Comparison of ENCODE assay signal across 27 mouse cellular contexts in genomic region chr17:28058346-28058745, GRCm38 (mm10). TPM values are rescaled to one million over a fixed set of nuclear protein-coding genes. Genes with fewer than 3 reads are reported as not detected.
DNase-seq lines count a peak whose midpoint lies in the region; ATAC-seq and TF ChIP-seq lines count a peak whose summit lies in the region.
"Had no signal": no experiment of that assay in that cellular context is flagged by ENCODE, and none has a peak within 500 bp of the region (broad histone marks: within the 10 kb centered on the region; RNA-seq: fewer than 3 reads in every experiment).

No protein-coding gene starts in this region.

- H3K9ac ChIP-seq in lung, postnatal 0 days (replicated peaks; ENCODE audit: low read depth): no peak overlapping the region
- 0 out of 2 replicates have a peak overlapping the region, but pooled peaks have one; percentile 14 for H3K9ac ChIP-seq in midbrain, embryonic 13.5 days (replicated peaks)
- no peak overlapping the region for H3K9ac ChIP-seq in midbrain, embryonic 14.5 days (replicated peaks; ENCODE audit: low read length)
- H3K9ac ChIP-seq: embryonic facial prominence, embryonic 12.5 days; embryonic facial prominence, embryonic 15.5 days; forebrain, embryonic 12.5 days; heart, embryonic 13.5 days; hindbrain, embryonic 12.5 days; hindbrain, embryonic 15.5 days had no signal

- H3K4me1 ChIP-seq in lung, postnatal 0 days (ENCODE audit: insufficient read depth, low read depth, low read length): no peaks in the 10 kb centered on the region
- peaks cover 14% of the 10 kb centered on the region for H3K4me1 ChIP-seq in lung, adult 2 months (ENCODE audit: control insufficient read depth, insufficient read depth, low read length)
- H3K4me1 ChIP-seq in midbrain, embryonic 13.5 days (replicated peaks): peaks cover 2% of the 10 kb centered on the region; the same call in 1 of the 2 replicates
- H3K4me1 ChIP-seq in midbrain, embryonic 14.5 days (ENCODE audit: control insufficient read depth, insufficient read depth, low read length): no peaks in the 10 kb centered on the region
- H3K4me1 ChIP-seq: hindbrain, embryonic 15.5 days had no signal

- TF ChIP-seq CTCF in lung, postnatal 0 days (IDR thresholded peaks at IDR 0.05): peak; percentile 19; the same call in 1 of the 2 replicates
- TF ChIP-seq CTCF in lung, adult 2 months (IDR thresholded peaks at IDR 0.05; ENCODE audit: insufficient read depth, low read length): no peak

- no peaks in the 10 kb centered on the region for H3K9me3 ChIP-seq in lung, postnatal 0 days (ENCODE audit: low read length)
- no peaks in the 10 kb centered on the region for H3K9me3 ChIP-seq in midbrain, embryonic 13.5 days
- no peaks in the 10 kb centered on the region for H3K9me3 ChIP-seq in midbrain, embryonic 14.5 days (ENCODE audit: control insufficient read depth, low read length)
- H3K9me3 ChIP-seq: embryonic facial prominence, embryonic 12.5 days; embryonic facial prominence, embryonic 15.5 days; forebrain, embryonic 12.5 days; heart, embryonic 10.5 days; heart, embryonic 13.5 days; hindbrain, embryonic 12.5 days; hindbrain, embryonic 15.5 days had no signal

- TF ChIP-seq POLR2A in lung, adult 2 months (IDR thresholded peaks at IDR 0.05; ENCODE audit: borderline replicate concordance, extremely low read depth, low read depth, low read length): no peak

- peaks cover 38% of the 10 kb centered on the region for H3K36me3 ChIP-seq in lung, postnatal 0 days (ENCODE audit: insufficient read depth, low read length)
- peaks cover 87% of the 10 kb centered on the region for H3K36me3 ChIP-seq in midbrain, embryonic 13.5 days
- peaks cover 71% of the 10 kb centered on the region for H3K36me3 ChIP-seq in midbrain, embryonic 14.5 days (ENCODE audit: control insufficient read depth, insufficient read depth, low read length)

- H3K4me3 ChIP-seq in lung, postnatal 0 days (ENCODE audit: low read depth, low read length): no peak overlapping the region
- no peak overlapping the region for H3K4me3 ChIP-seq in lung, adult 2 months (replicated peaks; ENCODE audit: extremely low read depth, low read depth, low read length)
- H3K4me3 ChIP-seq in midbrain, embryonic 13.5 days (replicated peaks): no peak overlapping the region
- H3K4me3 ChIP-seq in midbrain, embryonic 14.5 days (replicated peaks; ENCODE audit: low read depth, low read length): no peak overlapping the region
- H3K4me3 ChIP-seq: embryonic facial prominence, embryonic 12.5 days; embryonic facial prominence, embryonic 15.5 days; forebrain, embryonic 12.5 days; heart, adult 2 months; heart, embryonic 10.5 days; heart, embryonic 13.5 days; hindbrain, embryonic 12.5 days; hindbrain, embryonic 15.5 days had no signal

- no peak overlapping the region for H3K27ac ChIP-seq in lung, postnatal 0 days (ENCODE audit: low read length)
- no peak overlapping the region for H3K27ac ChIP-seq in midbrain, embryonic 13.5 days
- no peak overlapping the region for H3K27ac ChIP-seq in midbrain, embryonic 14.5 days (replicated peaks; ENCODE audit: low read depth, low read length)
- H3K27ac ChIP-seq: embryonic facial prominence, embryonic 12.5 days; embryonic facial prominence, embryonic 15.5 days; forebrain, embryonic 12.5 days; heart, adult 2 months; heart, embryonic 10.5 days; hindbrain, embryonic 12.5 days; hindbrain, embryonic 15.5 days had no signal

- H3K4me2 ChIP-seq in lung, postnatal 0 days (replicated peaks; ENCODE audit: low read depth, low read length): no peak overlapping the region
- no peak overlapping the region for H3K4me2 ChIP-seq in midbrain, embryonic 13.5 days (replicated peaks)
- H3K4me2 ChIP-seq in midbrain, embryonic 14.5 days (ENCODE audit: low read length): no peak overlapping the region
- H3K4me2 ChIP-seq: embryonic facial prominence, embryonic 12.5 days; embryonic facial prominence, embryonic 15.5 days; forebrain, embryonic 12.5 days; heart, embryonic 13.5 days; hindbrain, embryonic 12.5 days; hindbrain, embryonic 15.5 days had no signal

- no peak for TF ChIP-seq EP300 in lung, postnatal 0 days (IDR thresholded peaks at IDR 0.05)

- no peak for DNase-seq in lung, postnatal 0 days (ENCODE audit: low spot score)
- no peak for DNase-seq in lung, adult 2 months
- no peak for DNase-seq in midbrain, embryonic 14.5 days
- peak; percentile 44 to 64 for DNase-seq in lung, postnatal 4 days
- DNase-seq in heart, postnatal 14 days: no peak
- DNase-seq: adrenal gland, adult 2 months; adrenal gland, postnatal 14 days; B cell, adult 2 months; cerebellum, adult 11 months; cerebellum, adult 2 months; cerebellum, adult 9-11 months; cerebellum, postnatal 25 days; gastrocnemius, postnatal 10 days; gastrocnemius, postnatal 36 days; heart, adult 2 months had no signal

- no peaks in the 10 kb centered on the region for H3K27me3 ChIP-seq in lung, postnatal 0 days (replicated peaks; ENCODE audit: insufficient read depth, low read length)
- H3K27me3 ChIP-seq in midbrain, embryonic 13.5 days: no peaks in the 10 kb centered on the region
- H3K27me3 ChIP-seq in midbrain, embryonic 14.5 days (ENCODE audit: control insufficient read depth, insufficient read depth, low read length): no peaks in the 10 kb centered on the region
- H3K27me3 ChIP-seq: CH12.LX; embryonic facial prominence, embryonic 12.5 days; embryonic facial prominence, embryonic 15.5 days; forebrain, embryonic 12.5 days; heart, embryonic 13.5 days; hindbrain, embryonic 12.5 days; hindbrain, embryonic 15.5 days had no signal

- 73% methylated on average over 13 of the region's 13 CpGs for WGBS in lung, postnatal 0 days
- 49% methylated on average over 13 of the region's 13 CpGs for WGBS in lung, adult 2 months
- 89% methylated on average over 13 of the region's 13 CpGs for WGBS in midbrain, embryonic 13.5 days
- WGBS in midbrain, embryonic 14.5 days: 94% methylated on average over 13 of the region's 13 CpGs

- intact Hi-C loops in heart, postnatal 14 days (cut with DNase I): no loop called here

- ATAC-seq in lung, postnatal 0 days: peak; percentile 34; the same call in 1 of the 2 replicates
- ATAC-seq in midbrain, embryonic 13.5 days: no peak
- no peak for ATAC-seq in midbrain, embryonic 14.5 days (ENCODE audit: low FRiP score, low TSS enrichment)
- ATAC-seq: forebrain, embryonic 16.5 days had no signal

RNA-seq across cellular contexts. Expression of gene Tcp11, which starts 22.1 kb away (rescaled TPM):
- polyA plus RNA-seq in lung, postnatal 0 days (2015; fragmentation: Nextera tagmentation; extraction: Ambion mirVana): 6.0 and 7.1 TPM in 2 replicates
- polyA plus RNA-seq in lung, adult 2 months (2012; rRNA removed): 13.4 and 16.9 TPM in 2 replicates
- 1.6 and 2.0 TPM in 2 replicates for polyA plus RNA-seq in midbrain, embryonic 13.5 days (2015; fragmentation: Nextera tagmentation; extraction: Ambion mirVana)
- polyA plus RNA-seq in midbrain, embryonic 14.5 days (2014; fragmentation: Nextera tagmentation; extraction: Ambion mirVana): 0.88 and 1.1 TPM in 2 replicates
- not detected for total RNA-seq in heart, postnatal 14 days (2021)
- total RNA-seq: adrenal gland, postnatal 14 days; CH12.LX; gastrocnemius, adult 18-20 months; gastrocnemius, postnatal 10 days; gastrocnemius, postnatal 36 days; heart, adult 2 months; heart, postnatal 25 days had no signal
- polyA plus RNA-seq: adrenal gland, adult 2 months had no signal

Comparison
In these comparisons a context has a peak if more than half of its experiments do, and no peak if none do; other contexts are left out.
1. DNase-seq: peak in lung, postnatal 4 days (2 of 2); none in lung, postnatal 0 days (single experiment), lung, adult 2 months (single experiment), midbrain, embryonic 14.5 days (single experiment) and heart, postnatal 14 days (0 of 2).